Mouse (Mus musculus): ENCODE data around the gene Bin2. TPM values are rescaled to one million over a fixed set of nuclear protein-coding genes. Genes with fewer than 3 reads are reported as not detected.

The Bin2 gene
- polyA plus RNA-seq, 1 experiment from 2014 or later, result 2.4 TPM

- Histone ChIP-seq H3K27ac (no peak overlapping the region), H3K9ac (no peak overlapping the region), H3K4me1 (replicated peaks) (peaks cover 10% of the 10 kb centered on the region), H3K9me3 (no peaks in the 10 kb centered on the region), H3K4me2 (peak overlapping the region; percentile 22; the same call in 1 of the 2 replicates), H3K4me3 (no peak overlapping the region), H3K36me3 (no peaks in the 10 kb centered on the region), H3K27me3 (peaks cover 9% of the 10 kb centered on the region; the same call in 1 of the 2 replicates)
- 8% methylated on average over 7 of the region's 7 CpGs for WGBS
- ATAC-seq (ENCODE audit: low FRiP score), result no peak
These were observed 3.1 kb downstream of the Bin2 start for GRCm38 (mm10) chr15:100666219-100666696.

GRCm38 (mm10) chr15:100665411-100666218 is 3.7 kb downstream of the Bin2 start:
- Histone ChIP-seq H3K4me1 (replicated peaks) (peaks cover 10% of the 10 kb centered on the region), H3K9me3 (no peaks in the 10 kb centered on the region), H3K4me3 (no peak overlapping the region), H3K4me2 (no peak overlapping the region), H3K36me3 (no peaks in the 10 kb centered on the region), H3K9ac (no peak overlapping the region), H3K27me3 (peaks cover 9% of the 10 kb centered on the region; the same call in 1 of the 2 replicates), H3K27ac (no peak overlapping the region)
- ATAC-seq (ENCODE audit: low FRiP score), result no peak
- WGBS, result 38% methylated on average over 9 of the region's 9 CpGs

DNA sequence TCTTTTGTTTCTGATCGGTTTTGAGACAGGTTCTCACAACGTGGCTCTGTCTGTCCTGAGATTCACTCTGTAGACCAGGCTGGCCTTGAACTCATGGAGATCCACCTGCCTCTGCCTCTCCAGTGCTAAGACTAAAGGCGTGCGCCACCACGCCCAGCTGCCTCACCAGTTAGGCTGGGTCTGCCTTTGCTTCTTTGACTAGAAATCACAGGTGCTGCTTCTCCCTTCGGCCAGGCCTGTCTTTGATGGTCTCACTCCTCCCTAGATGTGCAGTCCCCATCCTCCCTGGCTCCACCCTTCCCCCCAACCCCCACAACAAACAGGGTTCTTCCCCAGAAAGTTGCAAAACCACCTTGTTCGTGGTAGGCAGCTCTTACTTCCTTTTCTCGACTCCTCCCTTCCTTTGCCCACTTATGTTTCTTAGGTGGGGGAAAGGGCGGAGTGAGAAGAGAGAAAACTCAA is 4.5 kb downstream of the Bin2 start:
- Histone ChIP-seq H3K4me3 (no peak overlapping the region), H3K36me3 (no peaks in the 10 kb centered on the region), H3K9ac (no peak overlapping the region), H3K9me3 (no peaks in the 10 kb centered on the region), H3K27ac (no peak overlapping the region), H3K27me3 (peaks cover 9% of the 10 kb centered on the region; the same call in 1 of the 2 replicates), H3K4me2 (no peak overlapping the region), H3K4me1 (replicated peaks) (peaks cover 10% of the 10 kb centered on the region)
- ATAC-seq (ENCODE audit: low FRiP score), result no peak
- whole genome bisulfite sequencing, result 85% methylated on average over 9 of the region's 9 CpGs

DNA sequence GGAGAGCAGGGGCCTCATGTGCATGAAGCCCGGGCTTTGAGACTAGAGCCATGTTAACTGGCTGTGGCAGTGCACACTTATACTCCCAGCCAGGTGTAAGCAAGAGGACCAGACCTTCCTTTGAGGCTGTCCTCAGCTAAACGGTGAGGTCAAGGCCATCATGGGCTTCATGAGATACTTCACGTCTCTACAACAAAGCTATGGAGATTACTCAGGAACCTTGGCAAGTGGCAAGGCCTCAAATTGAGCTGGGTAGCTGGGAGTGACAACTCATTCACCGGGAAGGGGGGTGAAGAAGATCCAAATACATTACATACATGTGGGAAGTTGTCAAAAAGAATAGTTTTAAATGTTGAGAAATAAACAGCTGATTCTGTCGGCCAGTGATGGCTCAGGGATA is 8.5 kb downstream of the Bin2 start:
- H3K27me3 ChIP-seq, result no peaks in the 10 kb centered on the region
- H3K27ac ChIP-seq, result no peak overlapping the region
- no peaks in the 10 kb centered on the region for H3K9me3 ChIP-seq
- no peaks in the 10 kb centered on the region for H3K36me3 ChIP-seq
- H3K4me3 ChIP-seq, result no peak overlapping the region
- H3K9ac ChIP-seq, result no peak overlapping the region
- no peak overlapping the region for H3K4me2 ChIP-seq
- 0 out of 2 replicates have a peak, but pooled peaks cover 5% of the 10 kb centered on the region for H3K4me1 ChIP-seq (replicated peaks)
- WGBS, result 92% methylated on average over 5 of the region's 5 CpGs
- ATAC-seq (ENCODE audit: low FRiP score), result no peak

DNA sequence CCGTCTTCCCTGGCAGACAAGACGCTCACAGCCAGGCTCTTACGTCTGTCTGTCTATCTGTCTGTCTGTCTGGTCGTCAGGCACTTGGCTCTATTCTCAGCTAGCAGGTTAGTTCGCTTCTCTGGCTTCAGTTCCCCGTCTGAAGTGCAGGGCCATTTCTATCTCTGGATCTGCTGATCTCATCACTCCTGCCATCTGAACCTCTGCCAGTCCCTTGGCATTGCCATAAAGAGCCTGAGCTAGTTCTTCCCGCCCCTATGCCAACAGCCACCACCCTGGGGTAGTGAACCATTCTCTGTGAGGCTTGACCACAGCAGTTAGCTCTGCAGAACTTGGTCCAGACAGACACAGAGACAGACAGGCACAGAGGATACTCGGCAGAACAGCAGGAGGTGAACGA is 9.0 kb downstream of the Bin2 start:
- Histone ChIP-seq H3K9ac (no peak overlapping the region), H3K4me1 (replicated peaks) (0 out of 2 replicates have a peak, but pooled peaks cover under 1% of the 10 kb centered on the region), H3K4me2 (no peak overlapping the region), H3K4me3 (no peak overlapping the region), H3K27me3 (no peaks in the 10 kb centered on the region), H3K36me3 (no peaks in the 10 kb centered on the region), H3K9me3 (no peaks in the 10 kb centered on the region), H3K27ac (no peak overlapping the region)
- no peak for ATAC-seq (ENCODE audit: low FRiP score)
- 83% methylated on average over 9 of the region's 9 CpGs for WGBS

GRCm38 (mm10) chr15:100655201-100655600 is 14.2 kb downstream of the Bin2 start:
- no peaks in the 10 kb centered on the region for H3K4me1 ChIP-seq (replicated peaks)
- H3K9me3 ChIP-seq, result no peaks in the 10 kb centered on the region
- H3K36me3 ChIP-seq, result no peaks in the 10 kb centered on the region
- no peak overlapping the region for H3K27ac ChIP-seq
- ATAC-seq (ENCODE audit: low FRiP score), result no peak
- no peak overlapping the region for H3K9ac ChIP-seq
- no peaks in the 10 kb centered on the region for H3K27me3 ChIP-seq
- WGBS, result 86% methylated on average over 5 of the region's 5 CpGs
- no peak overlapping the region for H3K4me3 ChIP-seq
- no peak overlapping the region for H3K4me2 ChIP-seq

- 86% methylated on average over 1 of the region's 1 CpGs for WGBS
- ATAC-seq (ENCODE audit: low FRiP score), result no peak
- Histone ChIP-seq H3K27me3 (no peaks in the 10 kb centered on the region), H3K36me3 (no peaks in the 10 kb centered on the region), H3K4me2 (no peak overlapping the region), H3K4me1 (replicated peaks) (no peaks in the 10 kb centered on the region), H3K9me3 (no peaks in the 10 kb centered on the region), H3K27ac (no peak overlapping the region), H3K4me3 (no peak overlapping the region), H3K9ac (no peak overlapping the region)
These were observed 15.1 kb downstream of the Bin2 start for GRCm38 (mm10) chr15:100654271-100654670.

DNA sequence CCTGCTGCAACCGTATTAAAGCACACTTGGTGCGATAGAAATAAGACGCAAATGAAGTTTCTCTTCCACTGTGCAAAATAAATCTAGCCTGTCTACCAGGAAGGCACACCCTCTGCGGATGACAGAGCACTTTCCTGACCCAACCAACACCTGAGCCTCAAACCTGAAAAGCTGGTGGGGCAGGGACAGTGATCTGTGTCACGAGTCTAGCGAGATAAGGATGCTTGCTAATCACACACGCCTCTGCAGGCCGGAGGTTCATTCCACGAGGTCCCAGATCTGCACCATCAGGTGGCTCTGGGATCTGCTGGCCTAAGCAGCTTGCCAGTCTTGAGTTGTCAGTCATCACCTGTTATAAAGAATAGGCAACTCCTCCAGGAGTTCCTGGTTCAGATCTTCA is 17.7 kb downstream of the Bin2 start:
- Histone ChIP-seq H3K9ac (no peak overlapping the region), H3K27ac (no peak overlapping the region), H3K4me3 (no peak overlapping the region), H3K4me2 (no peak overlapping the region), H3K4me1 (replicated peaks) (no peaks in the 10 kb centered on the region), H3K27me3 (no peaks in the 10 kb centered on the region), H3K36me3 (no peaks in the 10 kb centered on the region), H3K9me3 (no peaks in the 10 kb centered on the region)
- no peak for ATAC-seq (ENCODE audit: low FRiP score)
- 92% methylated on average over 9 of the region's 9 CpGs for WGBS

DNA sequence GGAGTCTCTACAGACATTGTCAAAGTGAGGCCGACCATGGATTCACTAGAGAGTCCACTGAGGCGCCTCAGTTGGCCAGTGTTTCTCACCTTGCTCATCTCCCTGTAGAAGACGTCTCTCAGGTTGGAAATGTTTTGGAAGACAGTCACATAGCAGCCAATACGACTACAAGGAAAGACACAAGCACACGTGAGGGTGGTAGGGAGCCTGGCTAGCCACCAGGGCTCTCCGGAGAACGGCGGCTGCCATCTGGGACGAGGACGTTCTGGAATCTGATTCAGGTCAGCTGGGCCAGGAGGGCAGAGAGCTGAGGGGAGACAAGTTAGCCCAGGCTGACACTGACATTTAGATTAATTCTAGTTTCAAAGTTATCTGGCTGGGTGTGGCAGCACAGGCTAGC is 19.2 kb downstream of the Bin2 start:
- Histone ChIP-seq H3K4me2 (no peak overlapping the region), H3K4me1 (replicated peaks) (no peaks in the 10 kb centered on the region), H3K9ac (no peak overlapping the region), H3K27me3 (no peaks in the 10 kb centered on the region), H3K36me3 (no peaks in the 10 kb centered on the region), H3K4me3 (no peak overlapping the region), H3K27ac (no peak overlapping the region), H3K9me3 (no peaks in the 10 kb centered on the region)
- 87% methylated on average over 10 of the region's 10 CpGs for WGBS
- no peak for ATAC-seq (ENCODE audit: low FRiP score)

DNA sequence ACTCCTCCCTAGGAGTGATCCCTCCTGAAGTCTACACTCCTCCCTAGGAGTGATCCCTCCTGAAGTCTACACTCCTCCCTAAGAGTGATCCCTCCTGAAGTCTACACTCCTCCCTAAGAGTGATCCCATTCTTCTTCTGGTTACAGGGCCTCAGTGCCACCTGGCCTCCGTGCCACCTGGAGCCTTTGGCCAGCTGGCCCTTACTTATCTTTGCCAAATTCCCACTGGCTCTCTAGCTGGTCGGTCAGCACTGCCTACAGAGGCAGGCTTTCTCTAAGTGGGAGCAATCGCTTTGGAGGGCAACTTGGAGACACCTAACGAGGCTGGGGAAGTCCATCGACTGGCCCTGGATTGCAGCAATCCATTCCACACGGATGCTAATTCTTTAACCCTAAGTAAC is 23.2 kb downstream of the Bin2 start:
- no peak overlapping the region for H3K27ac ChIP-seq
- no peak for ATAC-seq (ENCODE audit: low FRiP score)
- no peaks in the 10 kb centered on the region for H3K9me3 ChIP-seq
- H3K27me3 ChIP-seq, result no peaks in the 10 kb centered on the region
- no peak overlapping the region for H3K4me3 ChIP-seq
- no peaks in the 10 kb centered on the region for H3K4me1 ChIP-seq (replicated peaks)
- no peak overlapping the region for H3K4me2 ChIP-seq
- H3K36me3 ChIP-seq, result no peaks in the 10 kb centered on the region
- H3K9ac ChIP-seq, result no peak overlapping the region
- WGBS, result 81% methylated on average over 6 of the region's 6 CpGs

DNA sequence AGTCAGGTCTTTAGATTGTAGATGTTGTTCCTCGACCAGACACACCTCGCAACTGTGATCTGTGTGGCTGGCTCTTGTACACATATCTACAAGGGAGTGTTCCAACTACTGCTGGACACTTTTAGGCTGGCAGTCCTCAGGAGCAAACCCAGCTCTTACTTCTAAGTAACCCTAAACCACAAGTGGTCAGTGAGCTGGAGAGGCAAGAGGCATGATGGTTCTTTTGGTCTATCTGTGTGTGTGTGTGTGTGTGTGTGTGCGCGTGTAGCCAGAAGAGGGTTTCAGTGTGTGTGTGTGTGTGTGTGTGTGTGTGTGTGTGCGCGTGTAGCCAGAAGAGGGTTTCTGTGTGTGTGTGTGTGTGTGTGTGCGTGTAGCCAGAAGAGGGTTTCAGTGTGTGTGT is 26.9 kb downstream of the Bin2 start:
- 89% methylated on average over 7 of the region's 7 CpGs for WGBS

GRCm38 (mm10) chr15:100641226-100641810 is 28.0 kb downstream of the Bin2 start:
- Histone ChIP-seq H3K4me1 (replicated peaks) (peaks cover 11% of the 10 kb centered on the region), H3K9me3 (no peaks in the 10 kb centered on the region), H3K27me3 (peaks cover 34% of the 10 kb centered on the region), H3K36me3 (no peaks in the 10 kb centered on the region), H3K4me3 (no peak overlapping the region), H3K9ac (no peak overlapping the region), H3K4me2 (no peak overlapping the region), H3K27ac (no peak overlapping the region)
- ATAC-seq (ENCODE audit: low FRiP score), result no peak
- 79% methylated on average over 12 of the region's 16 CpGs for WGBS

More for the DNA sequence above, 26.9 kb downstream of the Bin2 start:
- no peak overlapping the region for H3K4me3 ChIP-seq
- no peaks in the 10 kb centered on the region for H3K36me3 ChIP-seq
- H3K27ac ChIP-seq, result no peak overlapping the region
- no peaks in the 10 kb centered on the region for H3K4me1 ChIP-seq (replicated peaks)
- no peaks in the 10 kb centered on the region for H3K9me3 ChIP-seq
- H3K9ac ChIP-seq, result no peak overlapping the region
- no peak for ATAC-seq (ENCODE audit: low FRiP score)
- peaks cover 23% of the 10 kb centered on the region for H3K27me3 ChIP-seq
- no peak overlapping the region for H3K4me2 ChIP-seq

All from hindbrain, embryonic 13.5 days (tissue).